Mouse (Mus musculus) forebrain, embryonic 10.5 days (tissue): ENCODE measurements around the gene Wnt11. TPM values are rescaled to one million over a fixed set of nuclear protein-coding genes. Genes with fewer than 3 reads are reported as not detected.

ENCODE experiments used
- DNase-seq: peaks from one replicate; pipeline ENCODE4 v3.0.0-alpha.2; 2017; ENCODE audit warnings: low spot score; ENCODE audit errors: extremely low spot score
- H3K27ac ChIP-seq: fragments of 300-500 bp; sonication (generic); 2 replicates; pipeline ENCODE4 v1.5.1; 2016; ENCODE audit warnings: mild to moderate bottlenecking
- H3K27me3 ChIP-seq: fragments of 300-500 bp; sonication (generic); 2 replicates; pipeline ENCODE4 v1.6.1; 2016; ENCODE audit warnings: mild to moderate bottlenecking; ENCODE audit not compliant: poor library complexity, severe bottlenecking
- H3K36me3 ChIP-seq: fragments of 300-500 bp; sonication (generic); replicated peaks from 2 replicates; pipeline ENCODE4 v1.6.1; 2016; ENCODE audit warnings: mild to moderate bottlenecking, moderate library complexity
- H3K4me1 ChIP-seq: fragments of 300-500 bp; sonication (generic); 2 replicates; pipeline ENCODE4 v1.6.1; 2016
- H3K4me3 ChIP-seq: fragments of 300-500 bp; sonication (generic); 2 replicates; pipeline ENCODE4 v1.5.1; 2016; ENCODE audit warnings: mild to moderate bottlenecking, moderate library complexity
- H3K9me3 ChIP-seq: fragments of 300-500 bp; sonication (generic); 2 replicates; pipeline ENCODE4 v1.6.1; 2016; ENCODE audit warnings: mild to moderate bottlenecking, moderate library complexity
- WGBS: fragments of 180-500 bp; shearing (Covaris S2); methylation state at CpG from one replicate; pipeline ENCODE4 v1.1.7; 2016; 5-methylcytosine and 5-hydroxymethylcytosine counted together
- polyA plus RNA-seq: library from polyadenylated mRNA; unstranded; fragments of >200 nt; fragmentation: Nextera tagmentation; extraction: Ambion mirVana; gene quantifications from 2 replicates; pipeline ENCODE4 v1.2.1, GENCODE M21; 2016

Wnt11 gene
- 0.17 and 0.32 TPM in 2 replicates for polyA plus RNA-seq

DNA sequence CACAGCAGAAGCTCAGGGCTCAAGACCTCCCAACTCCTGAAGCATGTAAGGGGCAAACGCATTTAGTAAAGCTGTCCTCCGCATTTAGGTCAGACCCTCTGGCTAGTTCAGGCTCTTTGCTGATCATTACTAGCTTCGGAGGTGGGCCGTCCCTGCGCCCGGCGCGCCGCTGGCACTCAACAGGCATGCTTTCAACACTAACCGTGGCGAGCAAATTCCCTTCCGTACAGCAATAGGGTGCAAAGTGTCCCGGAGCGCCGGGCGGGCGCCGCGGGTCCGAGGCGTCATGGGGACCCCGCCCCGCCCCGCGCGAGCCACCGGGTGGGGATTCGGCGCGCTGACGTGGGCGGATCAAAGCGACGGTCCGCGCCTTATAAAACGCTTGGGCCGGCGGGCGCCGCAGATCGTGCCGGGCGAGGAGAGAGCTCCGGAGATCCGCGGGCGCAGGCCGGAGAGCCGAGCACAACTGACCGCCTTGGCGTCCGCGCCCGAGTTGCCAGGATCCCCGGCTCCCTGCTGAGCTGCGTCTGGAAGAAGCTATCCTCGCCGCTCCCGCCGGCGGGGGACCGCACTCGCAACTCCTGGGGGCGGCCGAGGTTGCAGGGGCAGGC, at the start of gene Wnt11:
TSS of gene Wnt11 (plus strand) at position 402 of the 611 bp plus-strand sequence.
- H3K9me3 ChIP-seq = no peaks in the 10 kb centered on the region
- H3K27me3 ChIP-seq = peaks cover 100% of the 10 kb centered on the region
- no peaks in the 10 kb centered on the region for H3K36me3 ChIP-seq
- H3K27ac ChIP-seq = 0 out of 2 replicates have a peak within 1 kb of the TSS, but pooled peaks have one; percentile 51
- H3K4me3 ChIP-seq = peak within 1 kb of the TSS; percentile 67
- peaks cover 69% of the 10 kb centered on the region for H3K4me1 ChIP-seq
- no peak for DNase-seq
- under 1% methylated on average over 65 of the region's 66 CpGs for WGBS

DNA sequence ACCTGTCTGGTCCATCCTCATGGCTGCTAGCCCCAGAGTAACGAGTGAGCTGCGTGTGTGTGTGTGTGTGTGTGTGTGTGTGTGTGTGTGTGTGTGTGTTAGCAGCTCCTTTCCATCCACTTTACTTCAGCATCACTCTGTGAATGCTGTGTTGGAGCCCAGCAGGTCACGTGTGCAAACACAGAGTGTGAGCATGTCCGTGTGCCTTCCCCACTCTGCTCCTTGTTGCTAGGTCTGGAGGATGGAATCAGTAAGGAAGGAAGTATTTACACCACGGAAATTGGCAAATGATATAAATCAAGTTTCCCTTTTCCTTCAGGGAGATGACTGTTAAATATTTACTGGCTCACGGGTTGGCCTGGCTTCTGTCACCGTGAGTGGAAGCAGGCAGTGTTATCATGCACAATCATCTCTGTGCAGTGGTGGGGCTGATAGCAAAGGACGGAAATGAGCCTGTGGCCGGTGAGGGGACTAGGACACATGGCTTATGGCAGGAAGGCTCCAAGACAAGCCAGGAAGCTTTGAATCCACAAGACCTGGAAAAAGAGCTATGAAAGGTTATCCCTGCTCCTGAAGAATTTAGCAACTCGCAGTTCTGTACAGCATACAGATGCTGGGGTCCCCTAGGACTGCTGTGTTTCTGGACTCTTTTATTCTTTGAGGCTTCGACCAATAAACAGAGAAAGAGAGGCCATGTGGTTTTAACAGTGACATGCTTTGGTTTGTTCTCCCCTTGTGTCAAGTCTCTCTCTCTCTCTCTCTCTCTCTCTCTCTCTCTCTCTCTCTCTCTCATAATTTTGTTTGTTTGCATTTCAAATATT, 47.9 kb upstream of the Wnt11 start:
- Histone ChIP-seq H3K27ac (no peak overlapping the region), H3K9me3 (no peaks in the 10 kb centered on the region), H3K27me3 (peaks cover 47% of the 10 kb centered on the region), H3K4me3 (no peak overlapping the region), H3K36me3 (no peaks in the 10 kb centered on the region), H3K4me1 (peaks cover 21% of the 10 kb centered on the region)
- DNase-seq = no peak
- 82% methylated on average over 11 of the region's 11 CpGs for WGBS

DNA sequence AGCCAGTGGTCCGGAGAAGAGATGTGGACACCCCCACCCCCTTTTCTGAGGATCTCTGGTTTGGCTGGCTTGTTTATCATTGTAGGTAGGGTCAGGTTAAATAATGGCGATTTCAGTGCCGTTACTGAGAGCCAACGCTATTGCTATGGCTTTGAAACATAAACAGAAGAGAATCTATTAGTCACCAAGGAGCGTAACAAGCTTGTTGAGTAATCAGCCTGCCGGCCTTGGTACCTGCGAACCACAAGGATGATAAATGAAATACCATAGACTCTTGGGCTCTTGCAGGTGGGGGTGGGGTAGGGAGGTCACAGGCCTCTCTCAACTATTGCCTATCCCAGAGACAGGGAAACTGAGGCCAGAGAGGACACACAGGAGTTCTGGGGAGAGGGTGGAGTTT, 46.2 kb upstream of the Wnt11 start:
- DNase-seq = no peak
- Histone ChIP-seq H3K27me3 (peaks cover 30% of the 10 kb centered on the region), H3K4me3 (no peak overlapping the region), H3K27ac (no peak overlapping the region), H3K36me3 (no peaks in the 10 kb centered on the region), H3K4me1 (peaks cover 14% of the 10 kb centered on the region), H3K9me3 (no peaks in the 10 kb centered on the region)
- 91% methylated on average over 7 of the region's 7 CpGs for WGBS

DNA sequence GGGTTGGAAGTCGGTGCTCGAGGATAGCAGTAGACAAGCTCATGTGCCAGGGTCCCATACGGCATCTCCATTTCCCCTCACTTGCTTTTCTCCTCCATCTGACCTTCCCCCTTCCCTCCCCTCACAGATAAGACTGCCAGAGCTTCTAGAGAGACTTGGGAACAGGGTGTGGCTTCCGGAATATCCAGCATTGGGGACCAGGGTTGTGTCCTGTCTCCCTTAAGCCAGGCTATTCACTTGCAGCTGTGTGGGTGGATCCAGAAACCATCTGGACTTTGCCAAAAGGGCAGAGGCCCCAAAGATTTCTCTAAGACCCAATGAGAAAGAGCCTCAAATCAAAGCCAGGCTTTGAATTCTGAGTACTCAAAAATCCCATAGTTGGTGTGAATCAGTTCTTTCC, 45.8 kb upstream of the Wnt11 start:
- Histone ChIP-seq H3K27me3 (peaks cover 27% of the 10 kb centered on the region), H3K9me3 (no peaks in the 10 kb centered on the region), H3K27ac (no peak overlapping the region), H3K4me1 (peaks cover 10% of the 10 kb centered on the region), H3K36me3 (no peaks in the 10 kb centered on the region), H3K4me3 (no peak overlapping the region)
- no peak for DNase-seq
- 91% methylated on average over 4 of the region's 4 CpGs for WGBS

DNA sequence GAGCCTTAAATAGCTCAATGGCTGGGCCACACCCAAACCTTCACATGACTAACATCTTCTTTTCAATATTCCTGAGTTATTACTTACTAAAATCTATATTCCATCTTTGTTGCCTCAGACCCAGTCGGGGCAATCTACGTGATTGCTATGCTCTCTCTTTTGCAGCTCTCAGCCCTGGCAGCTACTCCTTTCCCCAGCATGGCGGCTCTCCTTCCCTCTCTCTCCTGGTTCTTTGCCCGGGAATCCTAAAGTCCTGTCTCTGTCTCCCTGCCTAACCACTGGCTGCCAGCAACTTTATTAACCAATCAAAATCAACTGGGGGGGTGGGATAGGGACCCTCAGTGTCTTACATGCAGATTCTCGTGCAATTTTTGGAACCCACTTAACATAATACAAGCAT, 43.0 kb upstream of the Wnt11 start:
- no peak for DNase-seq
- H3K9me3 ChIP-seq = no peaks in the 10 kb centered on the region
- H3K4me3 ChIP-seq = no peak overlapping the region
- peaks cover 3% of the 10 kb centered on the region; the same call in 1 of the 2 replicates for H3K4me1 ChIP-seq
- H3K27me3 ChIP-seq = peaks cover 10% of the 10 kb centered on the region; the same call in 1 of the 2 replicates
- no peaks in the 10 kb centered on the region for H3K36me3 ChIP-seq
- H3K27ac ChIP-seq = no peak overlapping the region
- 86% methylated on average over 5 of the region's 5 CpGs for WGBS

DNA sequence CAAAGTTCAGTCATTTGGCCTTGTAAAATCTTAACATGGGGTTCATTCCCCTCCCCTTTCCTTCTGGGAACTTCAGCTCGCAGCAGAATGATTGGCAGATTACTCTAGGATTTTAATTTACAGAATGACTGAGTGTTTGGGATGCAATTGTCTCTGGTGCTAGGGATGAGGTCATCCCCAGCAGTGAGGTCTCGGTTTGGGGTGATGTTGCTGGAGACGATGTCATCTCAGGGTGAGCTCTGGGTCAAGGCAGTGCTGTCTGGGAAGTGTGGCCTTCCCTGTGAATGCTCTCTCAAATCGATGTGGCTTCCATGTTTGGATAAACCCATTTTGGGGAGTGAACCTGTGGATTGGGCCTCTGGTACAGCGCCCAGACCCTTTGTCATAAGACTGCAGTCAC, 41.1 kb upstream of the Wnt11 start:
- Histone ChIP-seq H3K36me3 (no peaks in the 10 kb centered on the region), H3K4me3 (no peak overlapping the region), H3K4me1 (peaks cover 19% of the 10 kb centered on the region), H3K9me3 (no peaks in the 10 kb centered on the region), H3K27me3 (no peaks in the 10 kb centered on the region), H3K27ac (no peak overlapping the region)
- DNase-seq = no peak
- 86% methylated on average over 5 of the region's 5 CpGs for WGBS

DNA sequence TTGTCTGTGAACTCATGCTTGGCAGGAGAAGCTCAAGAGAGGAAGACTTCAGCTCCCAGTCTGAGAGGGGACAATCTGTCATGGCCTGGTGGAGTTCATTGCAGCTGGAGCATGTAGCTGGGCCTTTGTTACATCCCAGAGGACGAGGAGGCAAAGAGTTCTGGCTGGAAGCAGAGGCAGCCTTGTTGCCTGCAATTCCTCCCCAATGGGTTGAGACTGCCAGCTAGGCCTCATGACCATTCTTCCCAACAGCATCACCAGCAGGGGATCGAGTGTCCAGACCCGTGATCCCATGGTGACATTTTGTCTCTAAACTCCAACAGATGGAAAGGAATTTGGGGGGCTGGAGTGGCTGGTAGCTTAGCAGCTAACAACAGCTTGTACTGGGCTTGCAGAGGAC, 40.5 kb upstream of the Wnt11 start:
- no peak overlapping the region for H3K4me3 ChIP-seq
- WGBS = 54% methylated on average over 3 of the region's 3 CpGs

DNA sequence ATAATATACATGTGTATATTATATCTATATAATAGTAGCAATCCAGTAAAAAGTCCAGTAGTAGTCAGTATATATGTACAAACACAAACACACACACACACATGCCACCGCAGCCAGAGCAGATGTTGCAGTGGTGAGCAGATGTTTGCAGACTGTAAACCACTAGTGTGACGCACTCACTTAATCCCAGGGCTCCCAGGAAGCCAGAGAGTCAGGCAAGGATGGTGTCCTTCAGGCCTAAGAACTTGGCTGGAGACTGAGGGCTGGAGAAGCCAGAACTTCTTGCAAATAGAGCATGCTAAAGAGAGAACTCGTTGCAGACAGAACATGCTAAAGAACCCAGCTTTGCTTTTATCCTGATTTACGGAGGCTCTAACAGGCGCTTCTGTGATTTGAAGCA, 39.3 kb upstream of the Wnt11 start:
- no peaks in the 10 kb centered on the region for H3K36me3 ChIP-seq
- 88% methylated on average over 5 of the region's 5 CpGs for WGBS
- no peaks in the 10 kb centered on the region for H3K9me3 ChIP-seq
- peaks cover 22% of the 10 kb centered on the region for H3K4me1 ChIP-seq
- no peak for DNase-seq
- H3K27ac ChIP-seq = no peak overlapping the region
- no peak overlapping the region for H3K4me3 ChIP-seq
- peaks cover 3% of the 10 kb centered on the region; the same call in 1 of the 2 replicates for H3K27me3 ChIP-seq

More for the DNA sequence above, 40.5 kb upstream of the Wnt11 start:
- H3K27ac ChIP-seq = no peak overlapping the region
- H3K27me3 ChIP-seq = no peaks in the 10 kb centered on the region
- no peaks in the 10 kb centered on the region for H3K36me3 ChIP-seq
- H3K4me1 ChIP-seq = peaks cover 19% of the 10 kb centered on the region
- no peaks in the 10 kb centered on the region for H3K9me3 ChIP-seq
- no peak for DNase-seq

DNA sequence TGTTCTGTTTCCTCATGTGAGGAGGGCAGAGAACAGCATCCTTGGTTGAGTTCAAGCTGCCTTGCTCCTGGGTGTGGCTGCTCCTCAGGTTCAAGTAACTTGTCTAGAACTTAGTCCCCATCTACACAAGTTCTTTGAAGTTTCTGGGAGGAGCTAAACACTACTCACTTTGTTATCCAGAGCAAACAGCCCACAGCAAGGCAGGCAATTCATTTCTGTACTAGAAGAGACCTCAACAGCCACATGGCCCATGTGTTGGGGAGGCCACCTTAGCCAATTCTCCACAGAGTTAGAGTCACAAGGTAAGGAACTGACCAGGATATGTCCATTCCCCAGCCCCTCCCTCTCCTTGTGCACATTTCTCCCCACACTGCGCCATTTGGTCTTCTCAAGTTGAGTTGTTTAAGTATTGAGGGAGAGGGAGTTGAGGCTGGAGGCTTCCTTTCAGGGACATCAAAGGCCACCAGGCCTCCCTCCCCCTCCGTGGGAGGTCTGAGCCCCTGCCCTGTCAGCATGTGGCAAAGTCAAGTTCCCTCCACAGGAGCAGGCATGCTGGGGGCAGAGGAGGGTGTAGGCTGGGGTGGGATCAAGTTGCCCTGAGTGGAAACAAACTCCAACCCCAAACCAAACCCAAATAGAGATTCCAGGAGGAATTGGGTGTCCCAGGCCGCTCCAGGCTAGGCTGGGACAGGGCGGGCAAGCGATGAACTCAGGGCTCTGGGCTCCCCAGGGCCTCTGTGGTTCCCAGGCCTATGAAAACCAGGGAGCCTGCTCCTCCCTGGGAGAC, 37.4 kb upstream of the Wnt11 start:
- Histone ChIP-seq H3K27ac (peak overlapping the region; percentile 54; the same call in 1 of the 2 replicates), H3K4me1 (peaks cover 24% of the 10 kb centered on the region), H3K27me3 (peaks cover 4% of the 10 kb centered on the region; the same call in 1 of the 2 replicates), H3K9me3 (no peaks in the 10 kb centered on the region), H3K4me3 (no peak overlapping the region), H3K36me3 (no peaks in the 10 kb centered on the region)
- 44% methylated on average over 5 of the region's 5 CpGs for WGBS
- DNase-seq = no peak

DNA sequence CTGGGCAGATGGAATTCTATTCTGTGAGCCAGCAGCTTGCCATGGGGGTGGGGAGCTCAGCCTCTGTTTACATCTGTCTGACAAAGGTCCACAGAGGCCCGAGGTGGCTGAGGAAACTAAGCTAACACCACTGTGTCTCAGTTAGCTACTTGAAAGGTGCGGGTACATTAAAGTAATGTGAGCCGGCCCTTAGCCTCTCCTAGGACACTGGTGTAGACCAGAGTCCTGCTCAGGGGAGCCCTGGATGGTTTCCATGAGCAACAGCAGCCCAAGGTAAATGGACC, 36.8 kb upstream of the Wnt11 start:
- Histone ChIP-seq H3K9me3 (no peaks in the 10 kb centered on the region), H3K27me3 (peaks cover 4% of the 10 kb centered on the region; the same call in 1 of the 2 replicates), H3K4me1 (peaks cover 24% of the 10 kb centered on the region), H3K4me3 (no peak overlapping the region), H3K27ac (peak overlapping the region; percentile 54), H3K36me3 (no peaks in the 10 kb centered on the region)
- no peak for DNase-seq
- WGBS = 22% methylated on average over 3 of the region's 3 CpGs

DNA sequence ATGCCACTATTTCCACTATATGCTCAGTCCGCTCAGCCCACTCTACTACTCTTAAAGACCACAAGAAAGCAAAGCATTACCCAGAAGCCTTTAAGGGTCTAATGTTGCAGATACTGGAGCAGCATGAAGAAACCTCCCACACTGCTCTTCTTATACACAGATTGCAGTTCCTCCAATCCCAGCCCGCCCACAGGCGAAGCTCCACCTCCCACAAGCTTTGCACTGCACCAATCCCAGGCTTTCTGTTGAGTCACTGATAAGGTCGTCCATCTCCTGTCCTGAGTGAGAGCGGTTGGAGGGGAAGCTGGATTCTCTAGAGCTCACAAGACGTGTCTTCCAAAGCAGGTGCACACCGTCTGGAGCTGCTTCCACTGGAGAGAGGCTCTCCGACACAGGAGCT, 34.5 kb upstream of the Wnt11 start:
- H3K4me1 ChIP-seq = peaks cover 37% of the 10 kb centered on the region
- no peaks in the 10 kb centered on the region for H3K36me3 ChIP-seq
- WGBS = 79% methylated on average over 8 of the region's 8 CpGs
- DNase-seq = no peak
- H3K27me3 ChIP-seq = peaks cover 4% of the 10 kb centered on the region; the same call in 1 of the 2 replicates
- no peak overlapping the region for H3K27ac ChIP-seq
- H3K9me3 ChIP-seq = no peaks in the 10 kb centered on the region
- H3K4me3 ChIP-seq = no peak overlapping the region

DNA sequence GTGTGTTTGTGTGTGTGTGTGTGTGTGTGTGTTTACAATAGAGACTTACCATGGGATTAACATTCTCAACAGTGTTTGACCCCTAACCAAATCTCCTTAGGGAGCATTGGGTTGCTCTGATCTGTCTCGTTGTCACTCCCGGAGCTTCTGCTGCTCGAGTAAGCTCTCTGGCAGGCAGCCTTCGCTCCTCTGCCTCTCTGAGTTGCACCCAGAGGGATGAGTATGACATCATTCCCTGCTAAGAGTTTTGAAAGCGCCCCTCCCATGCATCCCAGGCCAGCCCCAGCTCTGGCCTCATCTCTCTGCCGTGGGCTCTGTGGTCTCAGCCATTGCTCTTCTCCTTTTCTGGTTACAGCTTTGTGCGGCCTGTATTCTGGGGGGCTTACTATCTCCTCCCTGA, 33.8 kb upstream of the Wnt11 start:
- H3K27me3 ChIP-seq = peaks cover 4% of the 10 kb centered on the region; the same call in 1 of the 2 replicates
- WGBS = 76% methylated on average over 7 of the region's 7 CpGs
- no peak overlapping the region for H3K4me3 ChIP-seq
- no peaks in the 10 kb centered on the region for H3K9me3 ChIP-seq
- peaks cover 38% of the 10 kb centered on the region for H3K4me1 ChIP-seq
- no peaks in the 10 kb centered on the region for H3K36me3 ChIP-seq
- DNase-seq = no peak
- no peak overlapping the region for H3K27ac ChIP-seq
